Mouse (Mus musculus): ENCODE measurements at regions not wholly inside any gene's neighbourhood (a gene's known extent, or its start where the extent isn't known, plus 50 kb on each side); places are given as distances from the start of the nearest gene placed in this dataset.
"Not testable (repeated sequence)": the region's sequence is repeated elsewhere in the genome, so short reads cannot be mapped to it uniquely, and the experiment has no call there.

DNA sequence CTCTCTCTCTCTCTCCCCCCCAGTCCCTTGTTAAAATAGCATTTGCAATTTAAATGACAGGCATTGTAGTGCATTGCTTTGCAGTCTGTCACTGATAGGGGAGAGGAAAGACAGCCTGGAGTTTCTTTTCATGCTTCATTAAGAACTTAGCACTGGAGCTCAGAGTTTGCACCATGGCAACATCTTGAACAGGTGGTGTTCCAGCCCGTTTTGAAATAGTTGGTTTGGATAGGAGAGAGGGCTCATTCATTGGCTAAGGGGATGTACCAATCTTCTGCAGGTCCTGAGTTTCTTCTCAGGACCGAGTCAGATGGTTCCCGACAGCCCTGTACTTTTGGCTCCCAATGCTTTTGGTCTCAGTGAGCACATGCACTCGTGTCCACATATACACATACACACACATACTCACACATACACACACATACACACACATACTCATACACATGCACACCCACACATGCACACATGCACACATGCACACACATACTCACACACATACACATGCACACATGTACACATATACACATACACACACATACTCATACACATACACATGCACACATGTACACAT, 101.2 kb downstream of the Raet1d start:
- not testable (repeated sequence) for TF ChIP-seq CTCF (IDR thresholded peaks at IDR 0.05; ENCODE audit: borderline replicate concordance, insufficient read depth, low read length); POLR2A (IDR thresholded peaks at IDR 0.05; ENCODE audit: low read depth, low read length)
